Mouse (Mus musculus): Measurements from ENCODE around the gene Atxn2. TPM values are rescaled to one million over a fixed set of nuclear protein-coding genes. Genes with fewer than 3 reads are reported as not detected.
"Not testable (repeated sequence)": the region's sequence is repeated elsewhere in the genome, so short reads cannot be mapped to it uniquely, and the experiment has no call there.

The Atxn2 gene
- polyA plus RNA-seq, 1 experiment = 42.8 TPM

DNA sequence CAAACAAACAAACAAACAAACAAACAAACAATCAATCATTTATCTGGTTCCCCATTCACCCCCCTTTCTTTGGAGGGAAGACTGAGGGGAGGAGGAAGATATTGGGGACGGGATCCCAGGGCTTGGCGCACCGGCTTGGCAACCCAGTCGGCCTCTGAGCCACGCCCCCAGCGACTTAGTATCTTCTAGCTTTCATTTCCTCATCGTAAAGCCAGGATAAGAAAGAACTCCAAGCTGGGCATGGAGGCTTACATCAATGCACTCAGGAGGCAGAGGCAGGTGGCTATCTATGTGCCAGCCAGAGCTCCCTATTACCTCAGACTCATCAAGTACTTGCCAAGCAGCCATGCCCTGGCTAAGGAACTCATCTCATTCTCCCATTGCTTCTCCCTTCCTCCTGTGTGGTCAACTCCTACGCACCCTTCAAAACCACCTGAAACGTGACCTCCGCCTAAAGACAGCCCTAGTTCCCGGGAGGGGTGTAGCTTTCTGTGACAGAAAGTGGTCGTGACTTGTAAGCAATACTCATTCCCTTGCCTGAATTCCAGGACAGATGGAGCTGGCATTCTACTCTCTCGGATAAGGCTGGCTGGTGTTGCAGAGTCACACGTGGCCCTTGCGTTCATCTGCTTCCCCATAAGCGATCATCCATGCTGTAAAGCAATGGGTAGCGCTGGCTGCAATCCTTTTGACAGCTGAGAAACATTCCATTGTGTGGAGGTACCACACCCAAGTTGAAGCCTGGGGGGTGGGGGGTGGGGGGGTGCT is 132.2 kb downstream of the Atxn2 start:
- Histone ChIP-seq H3K4me1 (peaks cover 69% of the 10 kb centered on the region), H3K36me3 (replicated peaks; ENCODE audit: low read length) (no peaks in the 10 kb centered on the region), H3K9me3 (peaks cover 13% of the 10 kb centered on the region; the same call in 1 of the 2 replicates), H3K27me3 (replicated peaks) (peaks cover 41% of the 10 kb centered on the region), H3K4me3 (replicated peaks) (peak overlapping the region; percentile 92)
- TF ChIP-seq GATA1 (IDR thresholded peaks at IDR 0.05; ENCODE audit: borderline replicate concordance, low read length) (no peak), FLI1 (IDR thresholded peaks at IDR 0.05; ENCODE audit: low read length) (no peak)

DNA sequence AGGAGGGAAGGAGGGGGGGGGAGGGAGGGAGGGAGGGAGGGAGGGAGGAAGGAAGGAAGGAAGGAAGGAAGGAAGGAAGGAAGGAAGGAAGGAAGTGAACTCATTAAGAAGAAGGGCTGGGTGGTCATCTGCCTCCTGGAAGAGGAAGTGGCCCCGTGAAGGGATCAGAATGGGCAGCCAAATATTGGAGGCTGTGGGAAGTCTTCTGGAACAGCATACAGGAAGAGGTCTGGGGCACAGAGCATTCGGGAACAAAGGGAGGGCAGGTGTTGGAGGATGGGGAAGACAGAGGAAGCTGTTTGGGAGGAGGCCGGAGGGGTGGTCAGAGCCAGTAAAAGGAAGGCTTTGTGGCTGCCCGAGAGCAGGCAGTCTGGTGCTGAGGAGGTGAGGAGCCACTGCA is 134.2 kb downstream of the Atxn2 start:
- no peak for TF ChIP-seq GATA1 (IDR thresholded peaks at IDR 0.05; ENCODE audit: borderline replicate concordance, low read length)
- TF ChIP-seq FLI1 (IDR thresholded peaks at IDR 0.05; ENCODE audit: low read length) = no peak
- peak overlapping the region; percentile 65 for H3K4me3 ChIP-seq (replicated peaks)
- no peaks in the 10 kb centered on the region for H3K36me3 ChIP-seq (replicated peaks; ENCODE audit: low read length)
- H3K9me3 ChIP-seq = peaks cover 11% of the 10 kb centered on the region; the same call in 1 of the 2 replicates
- H3K27me3 ChIP-seq (replicated peaks) = peaks cover 26% of the 10 kb centered on the region
- peaks cover 68% of the 10 kb centered on the region for H3K4me1 ChIP-seq

- no peak for TF ChIP-seq GATA1 (IDR thresholded peaks at IDR 0.05; ENCODE audit: borderline replicate concordance, low read length)
- no peak for TF ChIP-seq FLI1 (IDR thresholded peaks at IDR 0.05; ENCODE audit: low read length)
- Histone ChIP-seq H3K4me1 (peaks cover 77% of the 10 kb centered on the region), H3K4me3 (replicated peaks) (no peak overlapping the region), H3K36me3 (replicated peaks; ENCODE audit: low read length) (peaks cover 7% of the 10 kb centered on the region), H3K9me3 (peaks cover 3% of the 10 kb centered on the region; the same call in 1 of the 2 replicates), H3K27me3 (replicated peaks) (peaks cover 24% of the 10 kb centered on the region)
Measured at GRCm38 (mm10) chr5:121846322-121846721, 135.2 kb downstream of the Atxn2 start.

DNA sequence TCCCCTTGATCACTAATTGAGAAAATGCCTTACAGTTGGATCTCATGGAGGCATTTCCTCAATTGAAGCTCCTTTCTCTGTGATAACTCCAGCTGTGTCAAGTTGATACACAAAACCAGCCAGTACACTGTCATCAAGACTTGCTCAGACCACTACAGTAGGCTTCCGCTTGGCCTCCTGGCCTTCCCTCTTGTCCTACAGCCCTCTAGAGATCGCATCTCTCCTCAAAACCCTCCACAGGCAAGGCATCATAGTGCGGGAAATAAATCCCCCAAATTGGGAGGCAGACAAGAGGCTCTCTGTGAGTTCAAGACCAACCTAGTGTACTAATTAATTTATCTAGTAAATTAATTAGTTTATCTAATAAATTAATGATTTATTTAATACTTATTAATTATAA is 136.1 kb downstream of the Atxn2 start:
- H3K4me1 ChIP-seq = peaks cover 77% of the 10 kb centered on the region
- H3K27me3 ChIP-seq (replicated peaks) = peaks cover 17% of the 10 kb centered on the region
- H3K36me3 ChIP-seq (replicated peaks; ENCODE audit: low read length) = peaks cover 17% of the 10 kb centered on the region
- not testable (repeated sequence) for H3K9me3 ChIP-seq
- H3K4me3 ChIP-seq (replicated peaks) = peak overlapping the region; percentile 5

- peaks cover 72% of the 10 kb centered on the region for H3K4me1 ChIP-seq
- peaks cover 13% of the 10 kb centered on the region for H3K27me3 ChIP-seq (replicated peaks)
- no peak for TF ChIP-seq GATA1 (IDR thresholded peaks at IDR 0.05; ENCODE audit: borderline replicate concordance, low read length)
- no peak for TF ChIP-seq FLI1 (IDR thresholded peaks at IDR 0.05; ENCODE audit: low read length)
- H3K4me3 ChIP-seq (replicated peaks) = peak overlapping the region; percentile 95
- no peaks in the 10 kb centered on the region for H3K9me3 ChIP-seq
- H3K36me3 ChIP-seq (replicated peaks; ENCODE audit: low read length) = peaks cover 25% of the 10 kb centered on the region
Measured at GRCm38 (mm10) chr5:121848035-121848519, 136.9 kb downstream of the Atxn2 start.

GRCm38 (mm10) chr5:121848743-121849142 is 137.6 kb downstream of the Atxn2 start, which contains the start of gene Pheta1:
TSS of gene Pheta1 (plus strand) at chr5:121848984.
- Histone ChIP-seq H3K4me3 (replicated peaks) (peak within 1 kb of the TSS; percentile 95), H3K27me3 (replicated peaks) (peaks cover 7% of the 10 kb centered on the region), H3K36me3 (replicated peaks; ENCODE audit: low read length) (peaks cover 32% of the 10 kb centered on the region), H3K4me1 (peaks cover 66% of the 10 kb centered on the region), H3K9me3 (no peaks in the 10 kb centered on the region)
- TF ChIP-seq FLI1 (IDR thresholded peaks at IDR 0.05; ENCODE audit: low read length) = no peak
- TF ChIP-seq GATA1 (IDR thresholded peaks at IDR 0.05; ENCODE audit: borderline replicate concordance, low read length) = no peak

GRCm38 (mm10) chr5:121849478-121850349 is 138.6 kb downstream of the Atxn2 start:
- Histone ChIP-seq H3K4me1 (peaks cover 58% of the 10 kb centered on the region), H3K27me3 (replicated peaks) (no peaks in the 10 kb centered on the region), H3K9me3 (no peaks in the 10 kb centered on the region), H3K4me3 (replicated peaks) (peak overlapping the region; percentile 95), H3K36me3 (replicated peaks; ENCODE audit: low read length) (peaks cover 38% of the 10 kb centered on the region)
- TF ChIP-seq GATA1 (IDR thresholded peaks at IDR 0.05; ENCODE audit: borderline replicate concordance, low read length) = no peak
- no peak for TF ChIP-seq FLI1 (IDR thresholded peaks at IDR 0.05; ENCODE audit: low read length)

GRCm38 (mm10) chr5:121853368-121854051 is 142.4 kb downstream of the Atxn2 start:
- no peak for TF ChIP-seq FLI1 (IDR thresholded peaks at IDR 0.05; ENCODE audit: low read length)
- Histone ChIP-seq H3K27me3 (replicated peaks) (peaks cover 24% of the 10 kb centered on the region), H3K9me3 (no peaks in the 10 kb centered on the region)

GRCm38 (mm10) chr5:121854768-121855167 is 143.6 kb downstream of the Atxn2 start:
- Histone ChIP-seq H3K27me3 (replicated peaks) (peaks cover 30% of the 10 kb centered on the region), H3K4me1 (peaks cover 28% of the 10 kb centered on the region), H3K9me3 (no peaks in the 10 kb centered on the region), H3K36me3 (replicated peaks; ENCODE audit: low read length) (peaks cover 38% of the 10 kb centered on the region), H3K4me3 (replicated peaks) (no peak overlapping the region)
- TF ChIP-seq FLI1 (IDR thresholded peaks at IDR 0.05; ENCODE audit: low read length) (no peak), GATA1 (IDR thresholded peaks at IDR 0.05; ENCODE audit: borderline replicate concordance, low read length) (no peak)

More at GRCm38 (mm10) chr5:121853368-121854051, 142.4 kb downstream of the Atxn2 start:
- Histone ChIP-seq H3K4me3 (replicated peaks) (no peak overlapping the region), H3K36me3 (replicated peaks; ENCODE audit: low read length) (peaks cover 38% of the 10 kb centered on the region), H3K4me1 (peaks cover 32% of the 10 kb centered on the region)
